Mouse (Mus musculus) forebrain, postnatal 0 days (tissue): ENCODE data around the gene Ltb4r2. TPM values are rescaled to one million over a fixed set of nuclear protein-coding genes. Genes with fewer than 3 reads are reported as not detected.

Experiments
- ATAC-seq: fragments of 200-750 bp; cut with Nextera tagmentation; 2 replicates; pipeline ENCODE4 v1.8.0; 2017; ENCODE audit warnings: mild to moderate bottlenecking, moderate library complexity
- DNase-seq: peaks from one replicate; pipeline ENCODE4 v3.0.0-alpha.2; 2015
- H3K27ac ChIP-seq: fragments of 300-500 bp; sonication (generic); 2 replicates; pipeline ENCODE4 v1.5.1; 2014; ENCODE audit warnings: low read depth, mild to moderate bottlenecking, antibody characterized with exemption, low read length, moderate library complexity, mixed read lengths
- H3K27me3 ChIP-seq: fragments of 300-500 bp; sonication (generic); 2 replicates; pipeline ENCODE4 v1.6.1; 2014; ENCODE audit warnings: mild to moderate bottlenecking, low read length, mixed read lengths; ENCODE audit not compliant: insufficient read depth
- H3K36me3 ChIP-seq: fragments of 300-500 bp; sonication (generic); 2 replicates; pipeline ENCODE4 v1.6.1; 2014; ENCODE audit warnings: mild to moderate bottlenecking, moderate library complexity; ENCODE audit not compliant: insufficient read depth
- H3K4me1 ChIP-seq: fragments of 300-500 bp; sonication (generic); 2 replicates; pipeline ENCODE4 v1.6.1; 2014; ENCODE audit warnings: antibody characterized with exemption; ENCODE audit not compliant: insufficient read depth
- H3K4me2 ChIP-seq: fragments of 300-500 bp; sonication (generic); 2 replicates; pipeline ENCODE4 v1.6.1; 2014; ENCODE audit warnings: low read depth, mild to moderate bottlenecking, moderate library complexity
- H3K4me3 ChIP-seq: fragments of 300-500 bp; sonication (generic); 2 replicates; pipeline ENCODE4 v1.5.1; 2014; ENCODE audit warnings: low read depth, low read length, mixed read lengths
- H3K9ac ChIP-seq: fragments of 300-500 bp; sonication (generic); 2 replicates; pipeline ENCODE4 v1.6.1; 2014; ENCODE audit warnings: mild to moderate bottlenecking
- H3K9me3 ChIP-seq: fragments of 300-500 bp; sonication (generic); 2 replicates; pipeline ENCODE4 v1.6.1; 2016; ENCODE audit warnings: low read length
- CTCF ChIP-seq: sonication (generic); IDR thresholded peaks from 2 replicates; pipeline ENCODE4 v1.5.1; 2016; ENCODE audit warnings: antibody characterized with exemption, control low read depth, low read depth
- WGBS: fragments of 180-500 bp; shearing (Covaris S2); extraction: QIAGEN DNeasy Blood & Tissue Kit; methylation state at CpG from one replicate; pipeline ENCODE4 v1.1.7; 2014; 5-methylcytosine and 5-hydroxymethylcytosine counted together
- polyA plus RNA-seq: library from polyadenylated mRNA; unstranded; fragments of >200 nt; fragmentation: Nextera tagmentation; extraction: Ambion mirVana; gene quantifications from 2 replicates; pipeline ENCODE4 v1.2.1, GENCODE M21; 2015
- total RNA-seq: library from RNA; depleted of rRNA; stranded (reverse); fragments of >200 nt; gene quantifications from 2 replicates; pipeline ENCODE4 v1.2.3, GENCODE M21; 2014

The Ltb4r2 gene
- total and polyA plus RNA-seq, 2 experiments from 2014 or later: 0.38 to 1.1 TPM

GRCm38 (mm10) chr14:55779656-55780055 lies 18.4 kb downstream of the Ltb4r2 start:
- DNase-seq: no peak
- Histone ChIP-seq H3K9me3 (no peaks in the 10 kb centered on the region), H3K27me3 (peaks cover 30% of the 10 kb centered on the region), H3K4me3 (no peak overlapping the region), H3K4me1 (peaks cover 7% of the 10 kb centered on the region; the same call in 1 of the 2 replicates), H3K9ac (no peak overlapping the region), H3K4me2 (no peak overlapping the region), H3K27ac (no peak overlapping the region), H3K36me3 (no peaks in the 10 kb centered on the region)
- no peak for TF ChIP-seq CTCF
- ATAC-seq: no peak
- WGBS: 62% methylated on average over 16 of the region's 16 CpGs

GRCm38 (mm10) chr14:55780736-55781135 lies 19.5 kb downstream of the Ltb4r2 start:
- H3K4me3 ChIP-seq: no peak overlapping the region
- H3K27me3 ChIP-seq: peaks cover 41% of the 10 kb centered on the region
- 83% methylated on average over 11 of the region's 11 CpGs for WGBS
- TF ChIP-seq CTCF: no peak
- H3K36me3 ChIP-seq: no peaks in the 10 kb centered on the region
- DNase-seq (no peak), ATAC-seq (no peak)
- H3K9ac ChIP-seq: no peak overlapping the region
- no peaks in the 10 kb centered on the region for H3K9me3 ChIP-seq
- peaks cover 7% of the 10 kb centered on the region; the same call in 1 of the 2 replicates for H3K4me1 ChIP-seq
- H3K4me2 ChIP-seq: no peak overlapping the region
- H3K27ac ChIP-seq: no peak overlapping the region

- peak; percentile 86 for ATAC-seq
- H3K9me3 ChIP-seq: no peaks in the 10 kb centered on the region
- no peaks in the 10 kb centered on the region for H3K36me3 ChIP-seq
- 0 out of 2 replicates have a peak overlapping the region, but pooled peaks have one; percentile 9 for H3K4me3 ChIP-seq
- H3K4me1 ChIP-seq: peaks cover 7% of the 10 kb centered on the region; the same call in 1 of the 2 replicates
- H3K27me3 ChIP-seq: peaks cover 46% of the 10 kb centered on the region
- peak overlapping the region; percentile 4; the same call in 1 of the 2 replicates for H3K4me2 ChIP-seq
- DNase-seq: peak; percentile 86
- H3K27ac ChIP-seq: no peak overlapping the region
- 17% methylated on average over 14 of the region's 14 CpGs for WGBS
- peak; percentile 99 for TF ChIP-seq CTCF
- no peak overlapping the region for H3K9ac ChIP-seq
Measured at GRCm38 (mm10) chr14:55781310-55781709, 20.1 kb downstream of the Ltb4r2 start.

- Histone ChIP-seq H3K4me3 (no peak overlapping the region), H3K4me1 (peaks cover 7% of the 10 kb centered on the region; the same call in 1 of the 2 replicates), H3K27ac (no peak overlapping the region), H3K9ac (no peak overlapping the region), H3K4me2 (peak overlapping the region; percentile 42; the same call in 1 of the 2 replicates), H3K9me3 (no peaks in the 10 kb centered on the region), H3K27me3 (peaks cover 57% of the 10 kb centered on the region), H3K36me3 (no peaks in the 10 kb centered on the region)
- DNase-seq: no peak
- TF ChIP-seq CTCF: no peak
- 61% methylated on average over 9 of the region's 9 CpGs for WGBS
- no peak for ATAC-seq
Measured at GRCm38 (mm10) chr14:55782361-55782960, 21.2 kb downstream of the Ltb4r2 start.

GRCm38 (mm10) chr14:55783171-55783957 lies 22.1 kb downstream of the Ltb4r2 start:
- H3K27me3 ChIP-seq: peaks cover 65% of the 10 kb centered on the region
- H3K9me3 ChIP-seq: no peaks in the 10 kb centered on the region
- DNase-seq (peak; percentile 35), ATAC-seq (peak; percentile 70)
- peak overlapping the region; percentile 42 for H3K4me2 ChIP-seq
- WGBS: 6% methylated on average over 31 of the region's 31 CpGs
- no peak overlapping the region for H3K27ac ChIP-seq
- no peak overlapping the region for H3K9ac ChIP-seq
- peaks cover 7% of the 10 kb centered on the region; the same call in 1 of the 2 replicates for H3K4me1 ChIP-seq
- H3K4me3 ChIP-seq: peak overlapping the region; percentile 25
- TF ChIP-seq CTCF: no peak
- no peaks in the 10 kb centered on the region for H3K36me3 ChIP-seq

GRCm38 (mm10) chr14:55783958-55784235 lies 22.7 kb downstream of the Ltb4r2 start, which contains the start of gene Adcy4:
Gene Adcy4 (minus strand): TSS chr14:55784095.
- H3K36me3 ChIP-seq: no peaks in the 10 kb centered on the region
- DNase-seq (no peak), ATAC-seq (no peak)
- H3K4me2 ChIP-seq: peak within 1 kb of the TSS; percentile 42
- H3K9ac ChIP-seq: no peak within 1 kb of the TSS
- no peak within 1 kb of the TSS for H3K27ac ChIP-seq
- peaks cover 7% of the 10 kb centered on the region; the same call in 1 of the 2 replicates for H3K4me1 ChIP-seq
- no peak for TF ChIP-seq CTCF
- 6% methylated on average over 13 of the region's 13 CpGs for WGBS
- H3K4me3 ChIP-seq: peak within 1 kb of the TSS; percentile 25
- H3K9me3 ChIP-seq: no peaks in the 10 kb centered on the region
- H3K27me3 ChIP-seq: peaks cover 70% of the 10 kb centered on the region

GRCm38 (mm10) chr14:55785195-55785594 lies 24.0 kb downstream of the Ltb4r2 start:
- no peak overlapping the region for H3K4me2 ChIP-seq
- no peak for DNase-seq
- TF ChIP-seq CTCF: no peak; the same call in 1 of the 2 replicates

More at GRCm38 (mm10) chr14:55785195-55785594, 24.0 kb downstream of the Ltb4r2 start:
- Histone ChIP-seq H3K36me3 (no peaks in the 10 kb centered on the region), H3K9me3 (no peaks in the 10 kb centered on the region), H3K27me3 (peaks cover 80% of the 10 kb centered on the region), H3K27ac (no peak overlapping the region), H3K4me3 (no peak overlapping the region), H3K4me1 (peaks cover 7% of the 10 kb centered on the region; the same call in 1 of the 2 replicates), H3K9ac (no peak overlapping the region)
- 23% methylated on average over 6 of the region's 6 CpGs for WGBS
- no peak for ATAC-seq
